Mouse (Mus musculus): Measurements from ENCODE around the gene Lim2. TPM values are rescaled to one million over a fixed set of nuclear protein-coding genes. Genes with fewer than 3 reads are reported as not detected.

Lim2 gene
- polyA plus RNA-seq, 1 experiment from 2014 or later, result not detected

DNA sequence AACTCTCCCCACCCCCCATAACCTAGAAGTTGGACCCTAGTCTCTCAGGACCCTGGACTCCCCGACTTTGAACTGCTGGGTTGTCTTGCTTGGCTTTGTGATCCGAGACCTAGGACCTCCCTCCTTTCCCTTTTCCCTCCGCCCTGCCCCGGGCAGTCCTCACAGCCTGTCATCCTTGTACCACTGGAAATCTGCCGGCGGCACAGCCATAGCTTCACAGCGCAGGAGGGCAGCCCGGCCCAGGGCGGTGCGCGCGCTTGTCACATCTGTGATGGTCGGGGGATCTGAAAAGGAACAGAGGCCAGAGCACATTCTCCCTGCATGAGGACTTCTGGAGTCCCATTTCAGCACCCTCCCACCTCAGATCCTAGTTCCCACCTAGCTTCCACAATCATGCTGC, 48.9 kb downstream of the Lim2 start:
- Histone ChIP-seq H3K4me3 (no peak overlapping the region), H3K4me1 (0 out of 2 replicates have a peak, but pooled peaks cover 6% of the 10 kb centered on the region)

DNA sequence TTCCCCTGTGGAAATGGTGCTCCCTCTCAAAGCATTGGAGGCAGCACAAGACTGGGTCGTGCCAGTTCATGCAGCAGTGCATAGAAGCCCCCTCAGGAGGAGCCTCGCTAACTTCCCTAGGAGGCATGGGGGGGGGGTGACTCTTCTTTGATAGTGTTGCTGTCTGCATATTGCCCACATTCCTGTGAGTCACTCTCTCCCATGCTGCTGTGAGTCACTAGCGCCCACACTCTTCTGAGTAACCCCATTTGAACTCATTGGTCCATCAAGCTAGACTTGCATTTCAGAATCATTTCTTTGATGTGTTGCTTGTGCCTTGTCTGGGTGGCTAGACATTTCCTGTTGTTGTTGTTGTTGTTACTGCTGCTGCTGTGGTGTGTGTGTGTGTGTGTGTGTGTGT, 53.7 kb downstream of the Lim2 start:
- Histone ChIP-seq H3K27me3 (peaks cover 6% of the 10 kb centered on the region; the same call in 1 of the 2 replicates), H3K36me3 (0 out of 2 replicates have a peak, but pooled peaks cover 9% of the 10 kb centered on the region), H3K9ac (replicated peaks) (no peak overlapping the region), H3K4me3 (no peak overlapping the region), H3K27ac (replicated peaks) (no peak overlapping the region), H3K9me3 (no peaks in the 10 kb centered on the region), H3K4me2 (replicated peaks) (no peak overlapping the region), H3K4me1 (peaks cover 17% of the 10 kb centered on the region)
- 68% methylated on average over 3 of the region's 3 CpGs for WGBS
- ATAC-seq (replicated peaks), result no peak

More for the DNA sequence above, 48.9 kb downstream of the Lim2 start:
- WGBS, result 18% methylated on average over 13 of the region's 13 CpGs
- no peak overlapping the region for H3K9ac ChIP-seq (replicated peaks)
- H3K9me3 ChIP-seq, result no peaks in the 10 kb centered on the region
- H3K27ac ChIP-seq (replicated peaks), result no peak overlapping the region
- peaks cover 23% of the 10 kb centered on the region; the same call in 1 of the 2 replicates for H3K36me3 ChIP-seq
- ATAC-seq (replicated peaks), result no peak; the same call in 1 of the 2 replicates
- H3K27me3 ChIP-seq, result peaks cover 6% of the 10 kb centered on the region; the same call in 1 of the 2 replicates
- H3K4me2 ChIP-seq (replicated peaks), result no peak overlapping the region

DNA sequence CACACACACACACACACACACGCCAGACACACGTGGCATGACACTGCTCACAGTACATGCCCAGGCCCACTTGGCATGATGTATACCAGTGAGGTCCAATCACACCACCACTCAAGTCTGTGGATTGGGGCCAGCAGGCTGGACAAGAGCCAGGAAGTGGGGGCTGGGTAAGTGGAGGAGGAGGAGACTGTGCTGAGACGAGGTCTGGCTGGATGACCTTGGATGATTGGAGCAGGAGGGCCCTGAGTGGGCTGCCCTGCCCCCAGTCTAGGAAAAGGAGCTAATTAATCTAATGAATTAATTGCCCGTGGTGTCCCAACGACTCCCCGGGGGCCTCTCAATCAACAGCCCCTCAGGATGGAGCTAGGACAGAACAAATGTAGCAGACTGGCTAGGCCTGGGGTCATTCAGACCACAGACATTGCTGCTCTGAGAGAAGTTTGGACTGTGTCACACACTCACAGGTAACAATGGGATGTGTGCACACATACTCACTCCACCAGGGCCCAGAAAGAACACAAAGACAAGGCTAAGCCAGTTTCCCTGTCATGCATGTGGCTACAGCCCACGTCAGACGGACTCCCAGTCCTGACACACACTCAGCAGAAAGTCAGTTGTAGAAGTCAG, 54.7 kb downstream of the Lim2 start:
- ATAC-seq (replicated peaks), result peak; percentile 51
- H3K36me3 ChIP-seq, result 0 out of 2 replicates have a peak, but pooled peaks cover 7% of the 10 kb centered on the region
- H3K9me3 ChIP-seq, result no peaks in the 10 kb centered on the region
- H3K27me3 ChIP-seq, result peaks cover 5% of the 10 kb centered on the region; the same call in 1 of the 2 replicates
- peaks cover 14% of the 10 kb centered on the region for H3K4me1 ChIP-seq
- 25% methylated on average over 8 of the region's 8 CpGs for WGBS
- H3K4me3 ChIP-seq, result no peak overlapping the region
- H3K9ac ChIP-seq (replicated peaks), result no peak overlapping the region
- H3K27ac ChIP-seq (replicated peaks), result no peak overlapping the region
- no peak overlapping the region for H3K4me2 ChIP-seq (replicated peaks)

DNA sequence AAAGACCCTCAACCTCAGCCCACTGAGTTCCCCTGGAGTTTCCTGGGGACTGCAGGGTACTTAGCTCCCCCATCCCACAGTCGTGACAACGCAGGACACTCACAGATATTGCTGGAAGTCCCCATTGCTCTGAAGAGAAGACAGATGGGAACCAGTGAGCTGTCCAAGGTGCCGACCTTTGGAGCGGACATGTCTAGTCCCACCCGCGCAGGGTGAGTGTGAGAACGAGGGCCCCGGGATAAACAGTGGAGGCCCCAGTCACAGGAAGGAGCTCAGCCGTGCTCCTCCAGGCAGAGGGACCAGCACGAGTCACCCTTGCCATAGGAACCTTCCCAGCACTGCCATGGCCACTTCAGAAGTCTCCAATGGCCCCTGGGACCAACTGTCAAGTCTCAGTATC, 55.8 kb downstream of the Lim2 start:
- Histone ChIP-seq H3K27ac (replicated peaks) (no peak overlapping the region), H3K9me3 (no peaks in the 10 kb centered on the region), H3K4me2 (replicated peaks) (no peak overlapping the region), H3K36me3 (0 out of 2 replicates have a peak, but pooled peaks cover 7% of the 10 kb centered on the region), H3K4me3 (no peak overlapping the region), H3K4me1 (peaks cover 13% of the 10 kb centered on the region), H3K9ac (replicated peaks) (no peak overlapping the region), H3K27me3 (no peaks in the 10 kb centered on the region)
- whole genome bisulfite sequencing, result 25% methylated on average over 10 of the region's 10 CpGs
- ATAC-seq (replicated peaks), result no peak

Small RNA genes within 50 kb of the gene (microRNA-seq; reads per million reads assigned to microRNA genes)
- not detected for gene Mir7051

Other genes with a start within 250 kb of the Lim2 start
- gene Zfp715, start 114.4 kb upstream of the Lim2 start, polyA plus RNA-seq (2015; fragmentation: Nextera tagmentation; extraction: Ambion mirVana), result 19.0 and 21.5 TPM in 2 replicates
- 0.08 and 0.09 TPM in 2 replicates for gene Siglecf, start 76.3 kb upstream of the Lim2 start, polyA plus RNA-seq (2015; fragmentation: Nextera tagmentation; extraction: Ambion mirVana)
- gene Siglecg, start 19.5 kb upstream of the Lim2 start, polyA plus RNA-seq (2015; fragmentation: Nextera tagmentation; extraction: Ambion mirVana), result not detected in 2 replicates
- not detected in 2 replicates for gene Nkg7, start 9.4 kb downstream of the Lim2 start, polyA plus RNA-seq (2015; fragmentation: Nextera tagmentation; extraction: Ambion mirVana)
- gene Cldnd2, start 13.1 kb downstream of the Lim2 start, polyA plus RNA-seq (2015; fragmentation: Nextera tagmentation; extraction: Ambion mirVana), result not detected in 2 replicates
- gene Etfb, start 16.4 kb downstream of the Lim2 start, polyA plus RNA-seq (2015; fragmentation: Nextera tagmentation; extraction: Ambion mirVana), result 131 and 136 TPM in 2 replicates
- gene Gm45233, start 16.5 kb downstream of the Lim2 start, polyA plus RNA-seq (2015; fragmentation: Nextera tagmentation; extraction: Ambion mirVana), result not detected in 2 replicates
- gene Vsig10l, start 35.5 kb downstream of the Lim2 start, polyA plus RNA-seq (2015; fragmentation: Nextera tagmentation; extraction: Ambion mirVana), result 7.8 and 8.3 TPM in 2 replicates
- 4.8 and 4.9 TPM in 2 replicates for gene Iglon5, start 62.4 kb downstream of the Lim2 start, polyA plus RNA-seq (2015; fragmentation: Nextera tagmentation; extraction: Ambion mirVana)
- gene 4931406B18Rik, start 78.3 kb downstream of the Lim2 start, polyA plus RNA-seq (2015; fragmentation: Nextera tagmentation; extraction: Ambion mirVana), result not detected in 2 replicates
- 0.88 and 1.0 TPM in 2 replicates for gene Cd33, start 116.8 kb downstream of the Lim2 start, polyA plus RNA-seq (2015; fragmentation: Nextera tagmentation; extraction: Ambion mirVana)
- 11.3 and 11.5 TPM in 2 replicates for gene Zfp658, start 134.6 kb downstream of the Lim2 start, polyA plus RNA-seq (2015; fragmentation: Nextera tagmentation; extraction: Ambion mirVana)
- 15.8 and 17.9 TPM in 2 replicates for gene Zfp719, start 151.9 kb downstream of the Lim2 start, polyA plus RNA-seq (2015; fragmentation: Nextera tagmentation; extraction: Ambion mirVana)
- gene Zfp819, start 179.5 kb downstream of the Lim2 start, polyA plus RNA-seq (2015; fragmentation: Nextera tagmentation; extraction: Ambion mirVana), result 0.25 and 0.27 TPM in 2 replicates
- gene Ceacam18, start 207.0 kb downstream of the Lim2 start, polyA plus RNA-seq (2015; fragmentation: Nextera tagmentation; extraction: Ambion mirVana), result not detected in 2 replicates
- gene Siglece, start 232.5 kb downstream of the Lim2 start, polyA plus RNA-seq (2015; fragmentation: Nextera tagmentation; extraction: Ambion mirVana), result 0.13 and 0.18 TPM in 2 replicates
- gene Ctu1, start 244.3 kb downstream of the Lim2 start, polyA plus RNA-seq (2015; fragmentation: Nextera tagmentation; extraction: Ambion mirVana), result 29.3 and 31.1 TPM in 2 replicates